8 mouse cellular contexts compared by ENCODE assay signal in genomic region chr6:51171761-51172160, GRCm38 (mm10).
DNase-seq lines count a peak whose midpoint lies in the region; ATAC-seq lines count a peak whose summit lies in the region.

No protein-coding gene starts in this region.

- peaks cover 49% of the 10 kb centered on the region for H3K4me1 ChIP-seq in megakaryocyte, embryonic 14.5 days
- H3K4me1 ChIP-seq in forebrain, embryonic 13.5 days, result peaks cover 42% of the 10 kb centered on the region
- peaks cover 10% of the 10 kb centered on the region for H3K4me1 ChIP-seq in hindbrain, embryonic 11.5 days (replicated peaks; ENCODE audit: control insufficient read depth, insufficient read depth, low read length)
- peaks cover 48% of the 10 kb centered on the region for H3K4me1 ChIP-seq in limb, embryonic 15.5 days

- DNase-seq in hindbrain, embryonic 11.5 days (ENCODE audit: low spot score), result peak; percentile 76
- DNase-seq in naive thymus-derived CD4-positive, alpha-beta T cell, adult 2 months (ENCODE audit: low read depth), result peak; percentile 37
- DNase-seq in layer of hippocampus, adult 9-10 months (ENCODE audit: low spot score), result no peak
- no peak for DNase-seq in frontal cortex, adult 2 months (ENCODE audit: extremely low spot score in 1 of 2, low spot score in 1 of 2)

- ATAC-seq in megakaryocyte, adult 5-6 weeks (ENCODE audit: poor library complexity, severe bottlenecking), result no peak
- ATAC-seq in forebrain, embryonic 13.5 days, result no peak
- no peak for ATAC-seq in hindbrain, embryonic 11.5 days (ENCODE audit: low FRiP score)
- ATAC-seq in limb, embryonic 15.5 days (ENCODE audit: insufficient number of reproducible peaks, low FRiP score, low TSS enrichment, low read depth), result no peak

- no peak overlapping the region for H3K27ac ChIP-seq in forebrain, embryonic 13.5 days
- peak overlapping the region; percentile 79 for H3K27ac ChIP-seq in hindbrain, embryonic 11.5 days (ENCODE audit: low read depth, low read length)
- peak overlapping the region; percentile 93 for H3K27ac ChIP-seq in limb, embryonic 15.5 days

- H3K9me3 ChIP-seq in megakaryocyte, embryonic 14.5 days, result no peaks in the 10 kb centered on the region
- H3K9me3 ChIP-seq in forebrain, embryonic 13.5 days (replicated peaks), result no peaks in the 10 kb centered on the region
- no peaks in the 10 kb centered on the region for H3K9me3 ChIP-seq in hindbrain, embryonic 11.5 days (ENCODE audit: control insufficient read depth, low read length)
- no peaks in the 10 kb centered on the region for H3K9me3 ChIP-seq in limb, embryonic 15.5 days

- peak overlapping the region; percentile 80 for H3K4me3 ChIP-seq in megakaryocyte, embryonic 14.5 days (replicated peaks)
- H3K4me3 ChIP-seq in forebrain, embryonic 13.5 days, result no peak overlapping the region
- H3K4me3 ChIP-seq in hindbrain, embryonic 11.5 days (ENCODE audit: low read depth, low read length), result 0 out of 2 replicates have a peak overlapping the region, but pooled peaks have one; percentile 23
- peak overlapping the region; percentile 38 for H3K4me3 ChIP-seq in limb, embryonic 15.5 days

- peak overlapping the region; percentile 48 for H3K4me2 ChIP-seq in forebrain, embryonic 13.5 days
- H3K4me2 ChIP-seq in hindbrain, embryonic 11.5 days (replicated peaks; ENCODE audit: low read depth, low read length), result peak overlapping the region; percentile 54
- H3K4me2 ChIP-seq in limb, embryonic 15.5 days, result peak overlapping the region; percentile 47

- H3K9ac ChIP-seq in forebrain, embryonic 13.5 days, result no peak overlapping the region; the same call in 1 of the 2 replicates
- H3K9ac ChIP-seq in hindbrain, embryonic 11.5 days (ENCODE audit: low read depth, low read length), result peak overlapping the region; percentile 63
- H3K9ac ChIP-seq in limb, embryonic 15.5 days, result 0 out of 2 replicates have a peak overlapping the region, but pooled peaks have one; percentile 26

- H3K36me3 ChIP-seq in megakaryocyte, embryonic 14.5 days (replicated peaks; ENCODE audit: low read length), result no peaks in the 10 kb centered on the region
- no peaks in the 10 kb centered on the region for H3K36me3 ChIP-seq in forebrain, embryonic 13.5 days (ENCODE audit: poor library complexity, severe bottlenecking)
- no peaks in the 10 kb centered on the region for H3K36me3 ChIP-seq in hindbrain, embryonic 11.5 days (ENCODE audit: control insufficient read depth, insufficient read depth, low read length)
- no peaks in the 10 kb centered on the region for H3K36me3 ChIP-seq in limb, embryonic 15.5 days

- peaks cover 45% of the 10 kb centered on the region for H3K27me3 ChIP-seq in megakaryocyte, embryonic 14.5 days (replicated peaks)
- peaks cover 67% of the 10 kb centered on the region for H3K27me3 ChIP-seq in forebrain, embryonic 13.5 days
- H3K27me3 ChIP-seq in hindbrain, embryonic 11.5 days (ENCODE audit: control insufficient read depth, insufficient read depth, low read length), result peaks cover 21% of the 10 kb centered on the region
- H3K27me3 ChIP-seq in limb, embryonic 15.5 days, result peaks cover 13% of the 10 kb centered on the region; the same call in 1 of the 2 replicates

- 1% methylated on average over 22 of the region's 22 CpGs for WGBS in forebrain, embryonic 13.5 days
- WGBS in hindbrain, embryonic 11.5 days, result 1% methylated on average over 22 of the region's 22 CpGs
- WGBS in limb, embryonic 15.5 days, result 4% methylated on average over 22 of the region's 22 CpGs

Comparison
In these comparisons a context has a peak if more than half of its experiments do, and no peak if none do; other contexts are left out.
1. DNase-seq: peak in hindbrain, embryonic 11.5 days (single experiment) and naive thymus-derived CD4-positive, alpha-beta T cell, adult 2 months (single experiment); none in layer of hippocampus, adult 9-10 months (single experiment) and frontal cortex, adult 2 months (0 of 2).
2. Peak in every context shown above with its lines, with median percentiles within 50 percentile points of each other: H3K4me2 ChIP-seq.